Mouse (Mus musculus): ENCODE results near the gene Schip1. TPM values are rescaled to one million over a fixed set of nuclear protein-coding genes. Genes with fewer than 3 reads are reported as not detected.

Schip1 gene
- polyA plus RNA-seq, 2 experiments, result 12.1 to 18.9 TPM

DNA sequence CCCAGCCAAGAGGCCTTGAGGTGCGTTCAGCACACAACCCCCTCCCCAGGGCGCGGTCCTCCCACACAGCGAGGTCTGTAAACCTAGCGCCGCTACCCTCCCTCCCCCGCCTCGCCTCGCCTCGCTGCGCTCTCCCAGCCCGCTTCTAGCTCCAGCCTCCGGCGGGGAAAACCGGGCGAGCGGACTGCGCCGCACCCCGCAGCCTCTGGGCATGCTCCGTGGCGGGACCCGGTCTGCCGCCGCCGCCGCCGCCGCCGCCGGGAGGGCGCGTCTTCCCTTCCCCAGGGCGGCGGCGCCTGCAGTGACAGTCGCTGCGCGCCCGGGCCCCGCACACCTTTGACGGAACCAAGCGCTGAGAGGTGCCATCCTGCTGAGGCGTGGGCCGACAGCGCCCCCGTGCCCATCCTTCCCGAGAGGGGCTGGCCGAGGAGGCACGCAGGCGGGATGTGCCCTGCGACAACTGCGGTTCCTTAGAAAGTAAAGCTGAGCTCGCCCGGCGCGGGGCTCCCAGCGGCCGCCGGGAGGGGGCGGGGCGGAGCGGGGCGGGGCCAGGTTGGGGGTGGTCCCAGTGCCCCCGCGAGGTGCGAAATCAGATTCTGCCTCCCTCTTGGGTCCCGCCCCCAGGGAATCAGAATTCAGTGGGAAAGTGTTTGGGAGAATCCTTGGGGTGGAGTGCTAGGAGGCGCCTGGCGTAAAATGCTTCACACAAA, 429.1 kb downstream of the Schip1 start:
- no peaks in the 10 kb centered on the region for H3K27me3 ChIP-seq (ENCODE audit: control insufficient read depth, insufficient read depth, low read length)
- under 1% methylated on average over 40 of the region's 70 CpGs for WGBS
- H3K4me2 ChIP-seq (replicated peaks; ENCODE audit: low read depth, low read length, severe bottlenecking), result peak overlapping the region; percentile 98
- H3K9me3 ChIP-seq (ENCODE audit: control insufficient read depth, low read length), result no peaks in the 10 kb centered on the region
- peak; percentile 73 for DNase-seq (ENCODE audit: low spot score)
- TF ChIP-seq POLR2A (IDR thresholded peaks at IDR 0.05; ENCODE audit: borderline replicate concordance, extremely low read depth, insufficient read depth, insufficient read length), result peak; percentile 49; the same call in 1 of the 2 replicates
- H3K4me1 ChIP-seq (ENCODE audit: control insufficient read depth, insufficient read depth, low read length), result peaks cover 22% of the 10 kb centered on the region
- peak overlapping the region; percentile 82 for H3K4me3 ChIP-seq (replicated peaks; ENCODE audit: low read length)
- H3K9ac ChIP-seq (ENCODE audit: low read depth, low read length, severe bottlenecking), result peak overlapping the region; percentile 70
- H3K36me3 ChIP-seq (ENCODE audit: control insufficient read depth, insufficient read depth, low read length), result no peaks in the 10 kb centered on the region
- ATAC-seq (ENCODE audit: low FRiP score, low read depth), result peak; percentile 70
- H3K27ac ChIP-seq (replicated peaks; ENCODE audit: low read depth, low read length), result peak overlapping the region; percentile 82

DNA sequence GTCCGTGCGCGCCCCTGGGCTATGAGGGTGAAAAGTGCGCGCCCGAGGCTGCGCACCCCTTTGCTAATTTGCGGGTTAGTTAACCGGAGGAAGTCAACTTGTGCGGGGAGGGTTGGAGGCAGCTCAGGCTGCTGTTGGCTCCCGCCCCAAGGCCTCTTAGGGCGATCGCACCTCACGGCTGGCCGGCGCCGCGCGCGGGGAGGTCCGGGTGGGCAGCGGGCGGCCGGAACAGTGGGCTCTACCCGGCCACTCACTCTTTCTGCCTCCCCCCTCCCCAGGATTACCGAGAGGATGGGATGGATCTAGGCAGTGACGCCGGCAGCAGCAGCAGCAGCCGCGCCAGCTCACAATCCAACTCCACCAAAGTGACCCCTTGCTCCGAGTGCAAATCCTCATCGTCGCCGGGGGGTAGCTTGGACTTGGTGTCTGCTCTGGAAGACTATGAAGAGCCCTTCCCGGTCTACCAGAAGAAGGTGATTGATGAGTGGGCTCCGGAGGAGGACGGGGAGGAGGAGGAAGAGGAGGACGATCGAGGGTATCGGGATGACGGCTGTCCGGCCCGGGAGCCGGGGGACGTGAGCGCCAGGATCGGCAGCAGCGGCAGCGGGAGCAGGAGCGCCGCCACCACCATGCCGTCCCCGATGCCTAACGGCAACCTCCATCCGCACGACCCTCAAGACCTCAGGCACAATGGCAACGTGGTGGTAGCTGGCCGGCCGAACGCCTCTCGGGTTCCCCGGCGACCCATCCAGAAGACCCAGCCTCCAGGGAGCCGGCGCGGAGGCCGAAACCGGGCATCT, 429.9 kb downstream of the Schip1 start:
- ATAC-seq (ENCODE audit: low FRiP score, low read depth) (0 out of 2 replicates have a peak, but pooled peaks have one; percentile 0), DNase-seq (ENCODE audit: low spot score) (peak; percentile 32)
- Histone ChIP-seq H3K4me2 (replicated peaks; ENCODE audit: low read depth, low read length, severe bottlenecking) (peak overlapping the region; percentile 98), H3K4me3 (replicated peaks; ENCODE audit: low read length) (peak overlapping the region; percentile 82), H3K27me3 (ENCODE audit: control insufficient read depth, insufficient read depth, low read length) (no peaks in the 10 kb centered on the region), H3K4me1 (ENCODE audit: control insufficient read depth, insufficient read depth, low read length) (peaks cover 22% of the 10 kb centered on the region), H3K36me3 (ENCODE audit: control insufficient read depth, insufficient read depth, low read length) (no peaks in the 10 kb centered on the region), H3K9ac (ENCODE audit: low read depth, low read length, severe bottlenecking) (peak overlapping the region; percentile 70), H3K27ac (replicated peaks; ENCODE audit: low read depth, low read length) (peak overlapping the region; percentile 71), H3K9me3 (ENCODE audit: control insufficient read depth, low read length) (no peaks in the 10 kb centered on the region)
- WGBS, result 0% methylated on average over 50 of the region's 68 CpGs
- TF ChIP-seq POLR2A (IDR thresholded peaks at IDR 0.05; ENCODE audit: borderline replicate concordance, extremely low read depth, insufficient read depth, insufficient read length), result no peak

DNA sequence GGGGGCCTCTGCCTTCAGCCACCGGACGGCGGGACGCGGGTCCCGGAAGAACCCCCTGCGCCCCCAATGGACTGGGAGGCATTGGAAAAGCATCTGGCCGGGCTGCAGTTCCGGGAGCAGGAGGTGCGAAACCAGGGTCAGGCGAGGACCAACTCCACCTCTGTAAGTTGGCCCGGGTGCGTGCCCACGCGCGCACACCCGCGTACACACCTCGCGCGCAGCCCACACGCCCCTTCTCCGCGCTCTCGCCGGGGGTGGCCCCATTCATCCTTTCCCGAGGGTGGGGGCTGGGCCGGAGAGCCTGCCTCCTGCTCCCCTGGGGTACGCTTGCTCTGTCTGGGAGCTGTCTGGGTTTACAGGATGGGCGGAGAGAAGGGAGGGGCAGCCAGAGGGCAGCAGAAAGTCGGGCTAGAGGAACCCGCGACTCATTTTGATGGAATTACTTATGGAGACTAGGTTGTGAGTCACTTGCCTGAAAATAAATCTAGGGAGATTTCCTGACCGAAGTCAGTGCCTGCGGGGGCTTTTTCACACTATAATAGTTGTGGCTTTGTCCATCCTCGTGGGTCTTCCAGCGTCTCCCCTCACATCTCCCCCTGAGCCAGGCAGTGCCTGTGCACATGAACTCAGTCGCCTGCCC, 430.6 kb downstream of the Schip1 start:
- peak overlapping the region; percentile 82 for H3K4me3 ChIP-seq (replicated peaks; ENCODE audit: low read length)
- TF ChIP-seq POLR2A (IDR thresholded peaks at IDR 0.05; ENCODE audit: borderline replicate concordance, extremely low read depth, insufficient read depth, insufficient read length), result 0 out of 2 replicates have a peak, but pooled peaks have one; percentile 22
- ATAC-seq (ENCODE audit: low FRiP score, low read depth), result peak; percentile 38; the same call in 1 of the 2 replicates
- whole genome bisulfite sequencing, result under 1% methylated on average over 38 of the region's 38 CpGs
- DNase-seq (ENCODE audit: low spot score), result peak; percentile 42
- 0 out of 2 replicates have a peak overlapping the region, but pooled peaks have one; percentile 14 for H3K27ac ChIP-seq (replicated peaks; ENCODE audit: low read depth, low read length)
- H3K36me3 ChIP-seq (ENCODE audit: control insufficient read depth, insufficient read depth, low read length), result no peaks in the 10 kb centered on the region
- H3K9me3 ChIP-seq (ENCODE audit: control insufficient read depth, low read length), result no peaks in the 10 kb centered on the region
- H3K4me1 ChIP-seq (ENCODE audit: control insufficient read depth, insufficient read depth, low read length), result peaks cover 22% of the 10 kb centered on the region
- H3K27me3 ChIP-seq (ENCODE audit: control insufficient read depth, insufficient read depth, low read length), result no peaks in the 10 kb centered on the region
- H3K9ac ChIP-seq (ENCODE audit: low read depth, low read length, severe bottlenecking), result peak overlapping the region; percentile 70
- H3K4me2 ChIP-seq (replicated peaks; ENCODE audit: low read depth, low read length, severe bottlenecking), result peak overlapping the region; percentile 98

DNA sequence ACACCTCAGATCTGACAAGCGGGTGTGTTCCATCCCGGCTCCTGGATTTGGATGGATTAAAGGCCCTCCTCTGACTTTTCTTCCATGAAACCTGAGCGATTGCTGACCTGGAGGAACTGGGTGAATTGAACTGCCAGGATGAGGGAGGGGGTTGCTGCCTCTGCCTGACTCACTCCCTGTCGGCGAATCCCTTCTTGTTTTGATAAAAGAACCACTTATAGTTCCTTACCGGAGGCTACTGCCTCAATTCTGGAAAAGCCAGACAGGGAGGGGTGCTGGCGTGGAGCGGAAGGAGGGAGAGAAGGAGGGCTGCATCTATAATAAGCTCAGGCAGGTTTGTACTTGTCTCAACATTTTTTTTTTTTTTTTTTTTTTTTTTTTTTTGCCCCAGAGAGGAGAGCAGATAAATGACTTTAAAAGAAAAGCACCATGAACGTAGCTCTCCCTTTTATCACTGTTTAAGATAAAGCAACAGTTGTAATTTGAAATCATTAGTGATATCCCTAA, 431.2 kb downstream of the Schip1 start:
- H3K27me3 ChIP-seq (ENCODE audit: control insufficient read depth, insufficient read depth, low read length), result no peaks in the 10 kb centered on the region
- H3K4me3 ChIP-seq (replicated peaks; ENCODE audit: low read length), result peak overlapping the region; percentile 82
- peaks cover 22% of the 10 kb centered on the region for H3K4me1 ChIP-seq (ENCODE audit: control insufficient read depth, insufficient read depth, low read length)
- 5% methylated on average over 9 of the region's 9 CpGs for WGBS
- TF ChIP-seq POLR2A (IDR thresholded peaks at IDR 0.05; ENCODE audit: borderline replicate concordance, extremely low read depth, insufficient read depth, insufficient read length), result no peak
- 0 out of 2 replicates have a peak overlapping the region, but pooled peaks have one; percentile 13 for H3K27ac ChIP-seq (replicated peaks; ENCODE audit: low read depth, low read length)
- peak overlapping the region; percentile 98 for H3K4me2 ChIP-seq (replicated peaks; ENCODE audit: low read depth, low read length, severe bottlenecking)
- H3K9ac ChIP-seq (ENCODE audit: low read depth, low read length, severe bottlenecking), result peak overlapping the region; percentile 70; the same call in 1 of the 2 replicates
- DNase-seq (ENCODE audit: low spot score) (peak; percentile 21), ATAC-seq (ENCODE audit: low FRiP score, low read depth) (no peak)
- H3K36me3 ChIP-seq (ENCODE audit: control insufficient read depth, insufficient read depth, low read length), result no peaks in the 10 kb centered on the region
- no peaks in the 10 kb centered on the region for H3K9me3 ChIP-seq (ENCODE audit: control insufficient read depth, low read length)

DNA sequence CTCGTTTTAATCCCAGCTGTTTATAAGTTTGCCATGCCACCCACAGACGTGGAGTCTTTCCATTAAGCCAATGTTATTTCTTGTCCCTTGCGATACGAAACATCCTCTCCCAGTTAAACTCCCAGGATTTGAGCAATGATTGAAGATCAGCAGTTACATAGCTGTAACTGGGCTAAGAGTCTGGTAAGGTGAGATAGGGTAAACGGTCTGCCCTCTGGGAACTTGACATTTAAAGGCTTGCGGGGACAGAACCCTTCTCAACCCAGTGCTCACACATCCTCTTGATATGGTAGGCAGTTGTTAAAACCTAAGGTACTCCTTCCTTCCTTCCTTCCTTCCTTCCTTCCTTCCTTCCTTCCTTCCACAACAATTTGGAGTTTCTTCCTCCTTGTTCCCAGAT, 431.9 kb downstream of the Schip1 start:
- Histone ChIP-seq H3K4me3 (replicated peaks; ENCODE audit: low read length) (no peak overlapping the region), H3K27me3 (ENCODE audit: control insufficient read depth, insufficient read depth, low read length) (no peaks in the 10 kb centered on the region), H3K4me2 (replicated peaks; ENCODE audit: low read depth, low read length, severe bottlenecking) (0 out of 2 replicates have a peak overlapping the region, but pooled peaks have one; percentile 98), H3K9ac (ENCODE audit: low read depth, low read length, severe bottlenecking) (no peak overlapping the region), H3K36me3 (ENCODE audit: control insufficient read depth, insufficient read depth, low read length) (no peaks in the 10 kb centered on the region), H3K9me3 (ENCODE audit: control insufficient read depth, low read length) (no peaks in the 10 kb centered on the region), H3K4me1 (ENCODE audit: control insufficient read depth, insufficient read depth, low read length) (peaks cover 22% of the 10 kb centered on the region), H3K27ac (replicated peaks; ENCODE audit: low read depth, low read length) (no peak overlapping the region)
- ATAC-seq (ENCODE audit: low FRiP score, low read depth) (no peak), DNase-seq (ENCODE audit: low spot score) (no peak)
- WGBS, result 37% methylated on average over 6 of the region's 6 CpGs
- TF ChIP-seq POLR2A (IDR thresholded peaks at IDR 0.05; ENCODE audit: borderline replicate concordance, extremely low read depth, insufficient read depth, insufficient read length), result no peak
